Mouse (Mus musculus): ENCODE data around the gene Fgf15. TPM values are rescaled to one million over a fixed set of nuclear protein-coding genes. Genes with fewer than 3 reads are reported as not detected.

Fgf15 gene
- polyA plus RNA-seq, 1 experiment from 2014 or later = 104 TPM

DNA sequence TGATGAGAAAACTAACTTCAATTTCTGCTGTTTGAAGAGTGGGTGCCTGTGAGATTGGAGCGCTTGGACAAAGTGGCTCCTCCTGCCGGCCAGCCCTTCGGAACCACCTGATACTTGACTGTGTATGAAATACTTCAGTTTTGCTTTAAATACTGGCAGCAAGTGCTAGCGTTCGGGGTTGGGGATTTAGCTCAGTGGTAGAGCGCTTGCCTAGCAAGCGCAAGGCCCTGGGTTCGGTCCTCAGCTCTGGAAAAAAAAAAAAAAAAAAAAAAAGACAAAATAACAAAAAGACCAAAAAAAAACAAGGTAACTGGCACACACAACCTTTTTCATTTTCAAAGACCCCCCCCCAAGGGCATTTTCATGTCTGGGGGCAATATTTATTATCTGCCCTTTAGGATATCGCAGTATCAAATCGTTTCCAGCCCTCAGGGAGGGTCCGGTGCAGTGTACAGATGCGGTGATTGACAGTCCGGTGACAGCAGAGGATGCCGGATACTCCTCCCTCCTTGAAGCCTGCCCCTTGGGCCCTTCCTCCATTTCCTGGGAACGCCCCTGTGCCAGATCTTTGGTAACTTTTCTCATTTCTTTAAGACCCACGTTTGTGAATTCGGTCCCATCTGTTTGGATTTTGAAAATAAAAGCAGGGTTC, 18.1 kb downstream of the Fgf15 start:
- WGBS = 9% methylated on average over 17 of the region's 17 CpGs
- Histone ChIP-seq H3K4me2 (peak overlapping the region; percentile 92), H3K9ac (ENCODE audit: low read length) (peak overlapping the region; percentile 82; the same call in 1 of the 2 replicates), H3K4me3 (ENCODE audit: low read depth, low read length) (peak overlapping the region; percentile 83), H3K27me3 (ENCODE audit: control insufficient read depth, insufficient read depth, low read length) (no peaks in the 10 kb centered on the region), H3K4me1 (ENCODE audit: control insufficient read depth, insufficient read depth, low read length) (peaks cover 8% of the 10 kb centered on the region), H3K27ac (ENCODE audit: low read depth, low read length) (no peak overlapping the region; the same call in 1 of the 2 replicates), H3K36me3 (ENCODE audit: control insufficient read depth, insufficient read depth, low read length) (peaks cover 6% of the 10 kb centered on the region; the same call in 1 of the 2 replicates), H3K9me3 (ENCODE audit: control insufficient read depth, low read length) (no peaks in the 10 kb centered on the region)
- ATAC-seq (ENCODE audit: low FRiP score) (peak; percentile 95), DNase-seq (ENCODE audit: low spot score, missing footprints) (peak; percentile 99)

DNA sequence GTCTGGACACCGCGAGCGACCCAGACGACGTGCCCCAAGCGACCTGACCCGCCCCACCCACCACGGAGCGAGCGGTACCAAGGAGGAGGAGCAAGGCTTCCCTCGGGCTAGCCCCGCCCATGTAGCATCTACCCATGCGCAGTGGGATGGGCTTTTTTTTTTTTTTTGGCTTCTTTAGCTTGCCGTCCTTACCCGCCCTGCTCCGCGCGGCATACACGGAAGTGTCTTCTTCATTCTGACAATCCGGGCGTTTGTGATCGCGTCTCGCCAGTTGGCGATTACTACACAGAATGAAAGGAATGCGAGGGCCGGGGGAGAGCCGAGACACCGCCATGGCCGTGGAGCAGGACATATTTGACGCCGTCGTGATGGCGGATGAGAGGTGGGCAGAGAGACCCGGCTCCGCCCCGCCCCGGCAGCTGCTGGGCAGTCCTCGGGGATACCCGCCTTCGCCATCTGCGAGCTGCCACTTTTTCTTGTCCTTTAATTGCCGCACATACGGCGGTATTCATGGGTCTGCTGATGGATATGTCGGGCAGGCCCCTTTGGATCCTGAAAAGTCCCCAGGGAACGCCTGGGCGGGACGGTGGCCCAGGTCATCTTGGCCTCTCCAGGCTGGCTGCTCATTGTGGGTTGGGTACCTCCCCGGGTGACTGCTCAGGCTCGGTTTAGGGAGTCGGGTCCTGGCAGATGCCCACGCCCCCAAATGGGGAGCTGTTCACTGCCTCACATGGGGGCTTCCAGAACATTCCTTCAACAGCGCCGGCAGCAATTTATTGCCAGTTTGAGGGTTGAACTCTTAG, 18.8 kb downstream of the Fgf15 start, which contains the start of gene LTO1:
Gene LTO1 (plus strand): TSS at position 153 of the 803 bp plus-strand sequence.
- H3K4me2 ChIP-seq = peak within 1 kb of the TSS; percentile 92
- DNase-seq (ENCODE audit: low spot score, missing footprints) = no peak
- H3K4me1 ChIP-seq (ENCODE audit: control insufficient read depth, insufficient read depth, low read length) = peaks cover 8% of the 10 kb centered on the region
- peak within 1 kb of the TSS; percentile 80 for H3K27ac ChIP-seq (ENCODE audit: low read depth, low read length)
- peak; percentile 92 for ATAC-seq (ENCODE audit: low FRiP score)
- peak within 1 kb of the TSS; percentile 82 for H3K9ac ChIP-seq (ENCODE audit: low read length)
- peaks cover 6% of the 10 kb centered on the region; the same call in 1 of the 2 replicates for H3K36me3 ChIP-seq (ENCODE audit: control insufficient read depth, insufficient read depth, low read length)
- peak within 1 kb of the TSS; percentile 83 for H3K4me3 ChIP-seq (ENCODE audit: low read depth, low read length)
- H3K9me3 ChIP-seq (ENCODE audit: control insufficient read depth, low read length) = no peaks in the 10 kb centered on the region
- WGBS = under 1% methylated on average over 55 of the region's 55 CpGs
- H3K27me3 ChIP-seq (ENCODE audit: control insufficient read depth, insufficient read depth, low read length) = no peaks in the 10 kb centered on the region

DNA sequence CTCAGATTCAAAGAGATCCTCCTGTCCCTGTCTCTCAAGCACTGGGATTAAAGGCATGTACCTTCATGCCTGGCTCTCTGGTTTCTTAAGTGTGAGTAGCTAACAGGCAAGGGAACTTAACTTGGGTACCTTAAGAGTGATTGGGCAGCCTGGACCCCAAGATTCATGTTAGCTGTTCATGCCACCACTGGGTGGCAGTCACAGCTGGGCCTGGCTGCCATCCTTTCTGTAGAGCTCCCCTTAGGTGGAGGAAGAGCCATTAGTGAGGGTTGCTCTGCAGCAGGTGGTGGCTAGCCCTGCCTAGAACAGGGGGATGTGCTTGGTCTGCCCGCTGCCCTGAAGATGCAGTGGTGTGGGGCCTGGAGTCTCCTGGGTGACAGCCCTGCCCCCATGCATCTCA, 22.5 kb downstream of the Fgf15 start:
- no peak for DNase-seq (ENCODE audit: low spot score, missing footprints)
- Histone ChIP-seq H3K4me2 (no peak overlapping the region), H3K36me3 (ENCODE audit: control insufficient read depth, insufficient read depth, low read length) (peaks cover 6% of the 10 kb centered on the region; the same call in 1 of the 2 replicates), H3K9ac (ENCODE audit: low read length) (no peak overlapping the region), H3K9me3 (ENCODE audit: control insufficient read depth, low read length) (no peaks in the 10 kb centered on the region), H3K27me3 (ENCODE audit: control insufficient read depth, insufficient read depth, low read length) (no peaks in the 10 kb centered on the region), H3K27ac (ENCODE audit: low read depth, low read length) (no peak overlapping the region), H3K4me1 (ENCODE audit: control insufficient read depth, insufficient read depth, low read length) (peaks cover 8% of the 10 kb centered on the region), H3K4me3 (ENCODE audit: low read depth, low read length) (no peak overlapping the region)
- WGBS = 86% methylated on average over 1 of the region's 1 CpGs
- no peak for ATAC-seq (ENCODE audit: low FRiP score)

DNA sequence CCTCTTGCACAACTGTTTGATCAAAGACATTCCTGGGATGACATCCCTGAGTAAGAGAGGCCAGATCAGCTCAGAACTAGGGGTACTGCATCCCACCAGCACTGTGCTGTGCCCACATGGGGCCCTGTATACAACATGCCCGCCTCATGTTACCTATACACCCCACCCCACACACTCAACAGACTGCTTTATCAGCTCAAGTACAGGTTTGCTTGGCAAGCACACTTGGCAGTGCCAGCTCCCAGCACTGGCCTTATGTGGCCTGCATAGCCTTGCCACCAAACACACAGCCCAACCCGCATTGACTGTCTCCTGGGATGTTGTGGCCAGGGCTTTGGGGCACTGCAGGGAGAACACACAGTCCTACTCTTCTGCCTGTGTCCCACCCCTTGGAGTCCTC, 31.3 kb downstream of the Fgf15 start:
- Histone ChIP-seq H3K27me3 (ENCODE audit: control insufficient read depth, insufficient read depth, low read length) (no peaks in the 10 kb centered on the region), H3K9me3 (ENCODE audit: control insufficient read depth, low read length) (no peaks in the 10 kb centered on the region), H3K27ac (ENCODE audit: low read depth, low read length) (no peak overlapping the region; the same call in 1 of the 2 replicates), H3K4me1 (ENCODE audit: control insufficient read depth, insufficient read depth, low read length) (no peaks in the 10 kb centered on the region; the same call in 1 of the 2 replicates), H3K9ac (ENCODE audit: low read length) (no peak overlapping the region), H3K4me3 (ENCODE audit: low read depth, low read length) (no peak overlapping the region), H3K4me2 (no peak overlapping the region), H3K36me3 (ENCODE audit: control insufficient read depth, insufficient read depth, low read length) (peaks cover 2% of the 10 kb centered on the region; the same call in 1 of the 2 replicates)
- DNase-seq (ENCODE audit: low spot score, missing footprints) (peak; percentile 78), ATAC-seq (ENCODE audit: low FRiP score) (no peak)
- WGBS = 72% methylated on average over 2 of the region's 2 CpGs

DNA sequence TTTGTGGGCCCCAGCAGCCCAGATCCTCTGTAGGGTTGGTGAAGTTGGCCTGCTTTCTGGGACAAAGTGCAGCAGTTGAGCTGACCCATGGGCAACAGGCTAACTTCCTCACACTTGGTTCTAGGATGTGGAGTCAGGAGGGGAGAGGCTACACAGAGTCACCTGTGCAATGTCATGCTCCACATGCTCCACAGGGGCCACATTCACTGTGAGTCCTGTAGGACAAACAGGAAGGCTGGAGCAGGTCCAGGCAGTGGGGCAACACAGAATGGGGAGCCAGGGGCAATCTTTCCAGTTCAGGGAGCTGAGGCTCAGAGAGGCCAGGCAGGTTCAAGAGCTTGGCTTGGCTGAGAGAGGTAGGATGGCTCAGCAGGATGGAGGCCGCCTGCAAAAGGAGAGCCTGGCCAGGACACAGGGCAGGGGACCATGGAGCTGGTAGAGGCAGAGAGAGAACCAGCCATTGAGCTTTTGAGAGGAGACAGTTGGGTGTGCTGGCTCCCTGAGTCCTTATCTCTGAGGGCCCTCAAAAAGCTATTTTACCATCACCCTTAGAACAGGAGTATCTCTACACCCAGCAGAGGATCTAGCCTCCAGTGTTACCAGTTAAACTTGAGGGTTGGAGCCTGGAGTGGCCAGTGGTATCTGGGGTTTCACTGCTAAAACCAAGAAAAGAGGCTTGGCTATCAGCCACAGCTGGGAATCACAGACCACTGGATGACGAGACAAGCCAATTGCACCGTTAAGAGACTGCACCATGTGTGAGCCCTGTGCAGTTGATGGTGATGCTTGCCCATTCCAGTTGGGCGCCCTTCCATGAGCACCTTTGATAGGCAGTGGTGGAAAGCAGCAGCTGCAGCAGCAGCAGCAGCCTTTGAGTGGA, 31.9 kb downstream of the Fgf15 start:
- Histone ChIP-seq H3K9me3 (ENCODE audit: control insufficient read depth, low read length) (no peaks in the 10 kb centered on the region), H3K4me1 (ENCODE audit: control insufficient read depth, insufficient read depth, low read length) (no peaks in the 10 kb centered on the region; the same call in 1 of the 2 replicates), H3K36me3 (ENCODE audit: control insufficient read depth, insufficient read depth, low read length) (peaks cover 8% of the 10 kb centered on the region; the same call in 1 of the 2 replicates), H3K27me3 (ENCODE audit: control insufficient read depth, insufficient read depth, low read length) (no peaks in the 10 kb centered on the region), H3K27ac (ENCODE audit: low read depth, low read length) (no peak overlapping the region), H3K4me2 (no peak overlapping the region), H3K4me3 (ENCODE audit: low read depth, low read length) (no peak overlapping the region), H3K9ac (ENCODE audit: low read length) (no peak overlapping the region)
- ATAC-seq (ENCODE audit: low FRiP score) = no peak
- DNase-seq (ENCODE audit: low spot score, missing footprints) = peak; percentile 77
- WGBS = 78% methylated on average over 4 of the region's 4 CpGs

DNA sequence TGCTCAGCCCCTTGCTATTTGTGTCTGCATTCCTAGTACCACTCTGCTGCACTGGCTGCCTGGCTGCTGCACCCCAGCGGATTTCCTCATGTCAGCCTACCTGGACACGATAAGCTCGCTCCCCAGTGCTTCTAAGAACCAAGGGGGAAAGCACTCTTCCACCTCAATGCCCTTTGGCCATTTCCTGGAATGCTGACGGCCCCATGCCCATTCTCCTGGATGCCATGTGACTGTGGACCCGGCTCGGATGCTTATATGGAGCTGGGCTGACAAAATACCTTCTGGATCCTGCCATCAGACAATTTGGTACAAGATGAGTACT, 32.5 kb downstream of the Fgf15 start:
- no peak for DNase-seq (ENCODE audit: low spot score, missing footprints)
- no peaks in the 10 kb centered on the region for H3K9me3 ChIP-seq (ENCODE audit: control insufficient read depth, low read length)
- 80% methylated on average over 6 of the region's 6 CpGs for WGBS
- H3K27ac ChIP-seq (ENCODE audit: low read depth, low read length) = no peak overlapping the region
- H3K4me1 ChIP-seq (ENCODE audit: control insufficient read depth, insufficient read depth, low read length) = no peaks in the 10 kb centered on the region; the same call in 1 of the 2 replicates
- ATAC-seq (ENCODE audit: low FRiP score) = no peak
- no peak overlapping the region for H3K4me2 ChIP-seq
- no peak overlapping the region for H3K4me3 ChIP-seq (ENCODE audit: low read depth, low read length)
- H3K9ac ChIP-seq (ENCODE audit: low read length) = no peak overlapping the region
- H3K36me3 ChIP-seq (ENCODE audit: control insufficient read depth, insufficient read depth, low read length) = peaks cover 12% of the 10 kb centered on the region; the same call in 1 of the 2 replicates
- H3K27me3 ChIP-seq (ENCODE audit: control insufficient read depth, insufficient read depth, low read length) = no peaks in the 10 kb centered on the region

DNA sequence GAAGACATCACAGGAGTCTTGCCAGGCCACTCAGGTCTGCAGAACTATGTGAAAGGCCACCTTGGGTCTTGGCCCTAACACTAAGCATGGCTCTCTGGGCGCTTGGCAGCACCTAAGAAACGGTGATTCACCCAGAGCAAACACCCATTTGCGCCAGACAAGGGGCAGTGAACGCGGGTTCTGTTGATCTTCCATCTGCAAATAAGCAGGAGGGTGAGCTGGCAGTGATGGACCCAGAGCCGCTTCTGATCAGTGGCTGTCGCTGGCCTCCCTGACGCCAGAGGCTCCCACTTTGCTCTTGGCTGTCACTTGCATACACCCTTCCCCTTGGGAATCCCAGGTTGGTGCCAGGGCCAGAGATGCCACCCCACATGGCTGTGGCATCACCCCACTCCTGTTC, 33.2 kb downstream of the Fgf15 start:
- no peaks in the 10 kb centered on the region; the same call in 1 of the 2 replicates for H3K4me1 ChIP-seq (ENCODE audit: control insufficient read depth, insufficient read depth, low read length)
- no peaks in the 10 kb centered on the region for H3K9me3 ChIP-seq (ENCODE audit: control insufficient read depth, low read length)
- H3K27me3 ChIP-seq (ENCODE audit: control insufficient read depth, insufficient read depth, low read length) = no peaks in the 10 kb centered on the region
- 0 out of 2 replicates have a peak overlapping the region, but pooled peaks have one; percentile 3 for H3K27ac ChIP-seq (ENCODE audit: low read depth, low read length)
- H3K4me2 ChIP-seq = no peak overlapping the region
- WGBS = 82% methylated on average over 8 of the region's 8 CpGs
- H3K4me3 ChIP-seq (ENCODE audit: low read depth, low read length) = no peak overlapping the region
- ATAC-seq (ENCODE audit: low FRiP score) (no peak), DNase-seq (ENCODE audit: low spot score, missing footprints) (peak; percentile 83)
- peaks cover 16% of the 10 kb centered on the region for H3K36me3 ChIP-seq (ENCODE audit: control insufficient read depth, insufficient read depth, low read length)
- H3K9ac ChIP-seq (ENCODE audit: low read length) = no peak overlapping the region

DNA sequence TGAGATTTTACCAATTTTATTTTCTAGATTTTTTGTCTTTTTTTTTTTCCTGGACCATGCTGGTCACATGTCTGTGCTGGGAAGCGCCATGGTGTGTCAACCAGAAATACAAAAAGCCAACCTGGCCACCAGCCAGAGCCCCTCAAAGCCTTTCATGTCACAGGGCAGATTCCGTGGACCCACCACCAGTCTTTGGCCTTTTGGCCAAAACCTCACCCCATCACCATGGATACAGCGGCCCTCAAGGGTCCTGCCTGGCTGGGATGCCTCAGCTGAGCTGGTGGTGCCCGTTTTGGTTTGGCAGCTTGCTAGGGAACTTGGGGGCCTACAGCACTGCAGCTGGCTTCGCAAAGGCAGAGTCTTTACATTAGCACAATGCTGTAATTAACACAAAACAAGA, 33.6 kb downstream of the Fgf15 start:
- Histone ChIP-seq H3K9ac (ENCODE audit: low read length) (no peak overlapping the region), H3K9me3 (ENCODE audit: control insufficient read depth, low read length) (no peaks in the 10 kb centered on the region), H3K4me2 (no peak overlapping the region), H3K4me3 (ENCODE audit: low read depth, low read length) (no peak overlapping the region), H3K36me3 (ENCODE audit: control insufficient read depth, insufficient read depth, low read length) (peaks cover 16% of the 10 kb centered on the region), H3K4me1 (ENCODE audit: control insufficient read depth, insufficient read depth, low read length) (no peaks in the 10 kb centered on the region; the same call in 1 of the 2 replicates), H3K27ac (ENCODE audit: low read depth, low read length) (0 out of 2 replicates have a peak overlapping the region, but pooled peaks have one; percentile 3), H3K27me3 (ENCODE audit: control insufficient read depth, insufficient read depth, low read length) (no peaks in the 10 kb centered on the region)
- ATAC-seq (ENCODE audit: low FRiP score) (no peak), DNase-seq (ENCODE audit: low spot score, missing footprints) (no peak)
- WGBS = 69% methylated on average over 5 of the region's 5 CpGs
